Mouse (Mus musculus) myocyte (in vitro differentiated cells): ENCODE measurements at regions not wholly inside any gene's neighbourhood (a gene's known extent, or its start where the extent isn't known, plus 50 kb on each side); places are given as distances from the start of the nearest gene placed in this dataset.

Experiments
- CEBPB ChIP-seq: IDR thresholded peaks from 2 replicates; pipeline ENCODE4 v1.6.1; 2011; ENCODE audit warnings: mild to moderate bottlenecking, moderate library complexity; ENCODE audit not compliant: poor library complexity, insufficient read depth, severe bottlenecking
- E2F4 ChIP-seq: IDR thresholded peaks from one replicate; pipeline ENCODE4 v1.6.1; 2011; ENCODE audit warnings: mild to moderate bottlenecking, control low read depth, moderate library complexity; ENCODE audit not compliant: insufficient read depth
- MAX ChIP-seq: IDR thresholded peaks from one replicate; pipeline ENCODE4 v1.6.1; 2011; ENCODE audit warnings: low read depth, mild to moderate bottlenecking, control low read depth
- MYOG ChIP-seq, 3 experiments: IDR thresholded peaks; one replicate each; pipeline ENCODE4 v1.6.1; 2011; ENCODE audit warnings: control low read depth in 2 of 3, low read depth in 2 of 3, mild to moderate bottlenecking in 2 of 3; ENCODE audit not compliant: insufficient read length in 2 of 3, control insufficient read depth in 1 of 3, insufficient read depth in 1 of 3
- POLR2A ChIP-seq: IDR thresholded peaks from one replicate; pipeline ENCODE4 v1.6.1; 2011; ENCODE audit warnings: low read depth, mild to moderate bottlenecking, control low read depth, moderate library complexity; ENCODE audit not compliant: insufficient read length
- POLR2AphosphoS2 ChIP-seq: IDR thresholded peaks from one replicate; pipeline ENCODE4 v1.6.1; 2011; ENCODE audit warnings: low read depth, control low read depth; ENCODE audit not compliant: insufficient read length
- SRF ChIP-seq: IDR thresholded peaks from one replicate; pipeline ENCODE4 v1.6.1; 2011; ENCODE audit warnings: low read depth; ENCODE audit not compliant: control insufficient read depth, insufficient read length
- USF1 ChIP-seq: IDR thresholded peaks from one replicate; pipeline ENCODE4 v1.6.1; 2011; ENCODE audit warnings: low read depth, mild to moderate bottlenecking, control low read depth, moderate library complexity

GRCm38 (mm10) chr13:44043494-44043885 lies 258.9 kb downstream of the Cd83 start:
- no peak for TF ChIP-seq POLR2AphosphoS2
- no peak for TF ChIP-seq E2F4
- no peak for TF ChIP-seq CEBPB
- no peak for TF ChIP-seq SRF
- no peak for TF ChIP-seq POLR2A
- no peak for TF ChIP-seq MAX
- no peak for TF ChIP-seq USF1
- no peak for TF ChIP-seq MYOG (IDR thresholded peaks at IDR 0.05; ENCODE audit: control insufficient read depth in 1 of 3, insufficient read depth in 1 of 3, insufficient read length in 2 of 3, low read depth in 2 of 3)
